Mouse (Mus musculus) myocyte (in vitro differentiated cells): ENCODE measurements at regions not wholly inside any gene's neighbourhood (a gene's known extent, or its start where the extent isn't known, plus 50 kb on each side); places are given as distances from the start of the nearest gene placed in this dataset.

ENCODE experiments used
- H3K27me3 ChIP-seq: one replicate; pipeline ENCODE4 v1.6.1; 2011; ENCODE audit not compliant: control insufficient read depth, insufficient read depth, insufficient read length
- H3K36me3 ChIP-seq: one replicate; pipeline ENCODE4 v1.6.1; 2011; ENCODE audit not compliant: control insufficient read depth, insufficient read depth
- H3K4me2 ChIP-seq: one replicate; pipeline ENCODE4 v1.6.1; 2011; ENCODE audit warnings: low read depth, control low read depth
- H3K4me3 ChIP-seq: one replicate; pipeline ENCODE4 v1.5.1; 2011; ENCODE audit warnings: mild to moderate bottlenecking, control low read depth, moderate library complexity
- H3K79me2 ChIP-seq: one replicate; pipeline ENCODE4 v1.6.1; 2011; ENCODE audit not compliant: control insufficient read depth, insufficient read depth
- H3ac ChIP-seq: one replicate; pipeline ENCODE4 v1.6.1; 2011; ENCODE audit not compliant: control insufficient read depth, insufficient read length
- CEBPB ChIP-seq: IDR thresholded peaks from 2 replicates; pipeline ENCODE4 v1.6.1; 2011; ENCODE audit warnings: mild to moderate bottlenecking, moderate library complexity; ENCODE audit not compliant: poor library complexity, insufficient read depth, severe bottlenecking
- E2F4 ChIP-seq: IDR thresholded peaks from one replicate; pipeline ENCODE4 v1.6.1; 2011; ENCODE audit warnings: mild to moderate bottlenecking, control low read depth, moderate library complexity; ENCODE audit not compliant: insufficient read depth
- MAX ChIP-seq: IDR thresholded peaks from one replicate; pipeline ENCODE4 v1.6.1; 2011; ENCODE audit warnings: low read depth, mild to moderate bottlenecking, control low read depth
- MYOD1 ChIP-seq, 3 experiments: IDR thresholded peaks; one replicate each; pipeline ENCODE4 v1.6.1; 2011; ENCODE audit warnings: control low read depth in 2 of 3, low read depth in 2 of 3, mild to moderate bottlenecking in 2 of 3, moderate library complexity in 1 of 3; ENCODE audit not compliant: insufficient read length in 2 of 3, control insufficient read depth in 1 of 3
- MYOG ChIP-seq, 3 experiments: IDR thresholded peaks; one replicate each; pipeline ENCODE4 v1.6.1; 2011; ENCODE audit warnings: control low read depth in 2 of 3, low read depth in 2 of 3, mild to moderate bottlenecking in 2 of 3; ENCODE audit not compliant: insufficient read length in 2 of 3, control insufficient read depth in 1 of 3, insufficient read depth in 1 of 3
- POLR2A ChIP-seq: IDR thresholded peaks from one replicate; pipeline ENCODE4 v1.6.1; 2011; ENCODE audit warnings: low read depth, mild to moderate bottlenecking, control low read depth, moderate library complexity; ENCODE audit not compliant: insufficient read length
- POLR2AphosphoS2 ChIP-seq: IDR thresholded peaks from one replicate; pipeline ENCODE4 v1.6.1; 2011; ENCODE audit warnings: low read depth, control low read depth; ENCODE audit not compliant: insufficient read length
- REST ChIP-seq: IDR thresholded peaks from one replicate; pipeline ENCODE4 v1.6.1; 2011; ENCODE audit warnings: mild to moderate bottlenecking, control low read depth, moderate library complexity; ENCODE audit not compliant: insufficient read depth, insufficient read length
- SRF ChIP-seq: IDR thresholded peaks from one replicate; pipeline ENCODE4 v1.6.1; 2011; ENCODE audit warnings: low read depth; ENCODE audit not compliant: control insufficient read depth, insufficient read length
- TCF12 ChIP-seq: IDR thresholded peaks from one replicate; pipeline ENCODE4 v1.6.1; 2011; ENCODE audit warnings: mild to moderate bottlenecking, control low read depth; ENCODE audit not compliant: poor library complexity, insufficient read depth, severe bottlenecking
- TCF3 ChIP-seq: IDR thresholded peaks from one replicate; pipeline ENCODE4 v1.6.1; 2011; ENCODE audit warnings: low read depth, control low read depth; ENCODE audit not compliant: insufficient read length
- USF1 ChIP-seq: IDR thresholded peaks from one replicate; pipeline ENCODE4 v1.6.1; 2011; ENCODE audit warnings: low read depth, mild to moderate bottlenecking, control low read depth, moderate library complexity

DNA sequence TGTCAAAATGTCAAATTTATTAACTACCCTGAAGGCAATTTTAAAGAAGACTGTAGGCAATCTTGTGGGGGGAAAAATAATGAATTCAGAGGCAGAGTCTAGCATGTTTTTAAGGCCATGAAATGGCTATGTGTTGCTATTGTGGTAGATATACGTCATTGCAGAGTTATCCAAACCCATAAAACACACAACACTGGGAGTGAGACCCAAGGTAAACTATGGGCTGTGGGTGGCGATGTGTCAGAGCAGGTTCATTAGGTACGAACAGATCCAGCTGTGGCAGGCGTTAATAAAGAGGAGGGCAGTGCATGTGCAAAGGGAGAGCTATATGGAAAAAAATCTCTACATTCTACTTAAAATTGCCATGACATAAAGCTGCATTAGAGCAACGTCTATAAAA, 189.4 kb upstream of the Btg1 start:
- Histone ChIP-seq H3ac (no peak overlapping the region), H3K27me3 (no peaks in the 10 kb centered on the region), H3K36me3 (no peaks in the 10 kb centered on the region), H3K79me2 (no peaks in the 10 kb centered on the region), H3K4me2 (no peak overlapping the region), H3K4me3 (no peak overlapping the region)
- TF ChIP-seq POLR2AphosphoS2: no peak
- no peak for TF ChIP-seq POLR2A
- no peak for TF ChIP-seq MYOG (IDR thresholded peaks at IDR 0.05; ENCODE audit: control insufficient read depth in 1 of 3, insufficient read depth in 1 of 3, insufficient read length in 2 of 3, low read depth in 2 of 3)
- TF ChIP-seq USF1: no peak
- no peak for TF ChIP-seq SRF
- TF ChIP-seq TCF3: no peak
- no peak for TF ChIP-seq MYOD1 (IDR thresholded peaks at IDR 0.05; ENCODE audit: control insufficient read depth in 1 of 3, insufficient read length in 2 of 3, low read depth in 2 of 3)

DNA sequence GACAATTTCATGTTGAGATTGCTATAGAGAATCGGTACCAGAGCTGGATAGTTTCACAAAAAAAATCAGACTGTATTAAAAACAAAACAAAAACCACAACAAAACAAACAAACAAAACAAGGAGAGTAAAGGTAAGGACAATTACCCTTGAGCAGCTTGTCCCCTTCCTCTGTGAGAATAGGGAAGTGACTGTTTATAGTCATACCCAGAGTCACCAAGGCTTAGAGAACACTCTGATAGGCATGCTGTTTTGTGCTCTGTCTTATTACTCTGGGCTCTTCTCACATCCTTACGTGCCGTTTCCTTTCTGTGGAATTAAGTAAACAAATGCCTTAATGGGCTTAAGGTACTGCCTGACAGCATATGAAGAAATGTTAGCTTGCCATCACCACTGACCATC, 186.7 kb upstream of the Btg1 start:
- TF ChIP-seq MAX: no peak
- no peak for TF ChIP-seq TCF12
- TF ChIP-seq SRF: no peak
- no peak for TF ChIP-seq CEBPB
- TF ChIP-seq USF1: no peak
- no peak for TF ChIP-seq MYOG (IDR thresholded peaks at IDR 0.05; ENCODE audit: control insufficient read depth in 1 of 3, insufficient read depth in 1 of 3, insufficient read length in 2 of 3, low read depth in 2 of 3)
- Histone ChIP-seq H3ac (no peak overlapping the region), H3K36me3 (no peaks in the 10 kb centered on the region), H3K27me3 (no peaks in the 10 kb centered on the region), H3K4me2 (no peak overlapping the region), H3K79me2 (no peaks in the 10 kb centered on the region), H3K4me3 (no peak overlapping the region)

DNA sequence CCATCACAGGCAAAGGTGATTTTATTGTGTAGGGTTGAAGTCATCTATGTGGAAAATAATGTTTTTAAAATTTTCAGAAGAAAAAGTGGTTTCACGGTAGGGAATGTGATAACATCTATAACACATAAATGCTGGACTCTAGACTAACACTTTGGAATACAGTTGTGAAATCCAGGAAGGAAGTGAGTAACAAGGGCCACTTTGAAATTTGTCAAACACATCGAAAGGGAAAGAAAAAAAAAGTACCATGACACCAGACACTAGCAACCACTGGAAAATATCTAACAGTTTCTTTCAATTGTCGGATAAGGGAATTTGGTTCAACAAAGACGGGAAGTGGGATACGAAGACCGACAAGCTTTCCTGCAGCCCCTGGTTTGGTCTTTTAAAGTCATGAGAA, 181.7 kb upstream of the Btg1 start:
- H3K36me3 ChIP-seq: no peaks in the 10 kb centered on the region
- H3K4me2 ChIP-seq: no peak overlapping the region

DNA sequence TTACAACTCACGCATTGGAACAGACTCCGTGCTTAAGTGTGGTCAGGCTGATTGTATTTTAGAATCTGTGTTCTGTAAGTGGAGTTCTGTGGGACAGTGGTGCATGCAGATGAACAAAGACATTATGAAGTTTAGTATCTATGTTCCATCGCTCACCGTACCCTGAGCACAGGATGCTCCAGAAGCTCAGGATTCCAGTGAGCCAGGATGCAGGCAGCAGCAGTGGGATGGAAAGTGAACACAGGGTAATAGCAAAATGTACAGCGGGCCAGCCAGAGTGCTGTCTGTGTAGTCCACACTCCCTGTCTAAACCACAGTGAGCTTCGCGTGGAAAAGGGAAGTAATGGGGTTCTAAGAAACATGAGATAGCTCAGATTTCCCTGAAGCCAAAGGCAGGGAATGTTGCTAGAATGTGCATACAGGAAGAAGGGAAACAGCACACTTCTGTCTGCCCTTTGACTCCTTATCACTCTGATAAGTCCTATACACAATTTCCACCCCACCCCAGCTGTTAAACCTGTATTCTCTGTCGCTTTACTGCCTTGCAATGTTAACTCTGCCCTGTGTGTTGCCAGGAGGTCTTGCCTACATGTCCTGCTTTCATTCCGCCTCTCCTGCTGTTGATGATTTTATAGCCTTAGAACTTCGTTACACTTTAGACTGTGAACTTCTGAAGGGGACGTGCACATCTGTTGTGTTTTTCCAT, 178.3 kb upstream of the Btg1 start:
- H3K27me3 ChIP-seq: no peaks in the 10 kb centered on the region
- H3K79me2 ChIP-seq: no peaks in the 10 kb centered on the region
- no peak overlapping the region for H3ac ChIP-seq
- no peak overlapping the region for H3K4me3 ChIP-seq
- H3K36me3 ChIP-seq: no peaks in the 10 kb centered on the region
- H3K4me2 ChIP-seq: no peak overlapping the region
- no peak for TF ChIP-seq CEBPB
- no peak for TF ChIP-seq MAX
- TF ChIP-seq REST: no peak
- TF ChIP-seq E2F4: no peak
- no peak for TF ChIP-seq POLR2A
- TF ChIP-seq USF1: no peak
- no peak for TF ChIP-seq SRF
- TF ChIP-seq POLR2AphosphoS2: no peak
- TF ChIP-seq TCF12: no peak
- TF ChIP-seq MYOD1 (IDR thresholded peaks at IDR 0.05; ENCODE audit: control insufficient read depth in 1 of 3, insufficient read length in 2 of 3, low read depth in 2 of 3): no peak
- TF ChIP-seq TCF3: no peak
- no peak for TF ChIP-seq MYOG (IDR thresholded peaks at IDR 0.05; ENCODE audit: control insufficient read depth in 1 of 3, insufficient read depth in 1 of 3, insufficient read length in 2 of 3, low read depth in 2 of 3)

More for the DNA sequence above, 181.7 kb upstream of the Btg1 start:
- H3K79me2 ChIP-seq: no peaks in the 10 kb centered on the region
- no peak overlapping the region for H3K4me3 ChIP-seq
- TF ChIP-seq E2F4 (no peak), MAX (no peak), CEBPB (no peak), REST (no peak), SRF (no peak), USF1 (no peak), TCF12 (no peak), MYOG (IDR thresholded peaks at IDR 0.05; ENCODE audit: control insufficient read depth in 1 of 3, insufficient read depth in 1 of 3, insufficient read length in 2 of 3, low read depth in 2 of 3) (no peak)
- no peaks in the 10 kb centered on the region for H3K27me3 ChIP-seq
- no peak overlapping the region for H3ac ChIP-seq

DNA sequence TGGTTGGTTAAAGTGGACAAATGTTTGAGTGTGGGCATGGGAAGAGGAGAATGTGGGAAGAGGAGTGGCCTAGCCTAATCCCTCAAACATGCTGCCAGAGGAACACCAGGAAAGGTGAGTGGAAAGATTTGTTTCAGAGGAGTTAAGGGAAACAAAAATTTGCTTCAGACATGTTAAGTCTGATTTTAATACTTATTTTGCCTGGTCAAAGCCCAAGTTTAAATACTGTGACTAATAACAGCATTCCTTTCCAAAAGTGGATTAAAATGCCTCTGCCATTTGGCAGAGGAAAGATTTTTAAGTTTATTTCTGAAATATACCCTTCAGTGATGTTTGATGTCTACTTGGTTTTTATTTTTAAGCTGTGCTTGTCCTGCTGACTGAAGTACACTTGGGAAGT, 174.6 kb upstream of the Btg1 start:
- Histone ChIP-seq H3ac (no peak overlapping the region), H3K79me2 (no peaks in the 10 kb centered on the region), H3K4me2 (no peak overlapping the region), H3K36me3 (no peaks in the 10 kb centered on the region), H3K4me3 (no peak overlapping the region), H3K27me3 (no peaks in the 10 kb centered on the region)
- no peak for TF ChIP-seq MAX
- TF ChIP-seq MYOD1 (IDR thresholded peaks at IDR 0.05; ENCODE audit: control insufficient read depth in 1 of 3, insufficient read length in 2 of 3, low read depth in 2 of 3): no peak
